Mouse (Mus musculus) brain, embryonic 18.5 days (tissue): ENCODE measurements around the gene Fzd2.
"Not testable (repeated sequence)": the region's sequence is repeated elsewhere in the genome, so short reads cannot be mapped to it uniquely, and the experiment has no call there.

ENCODE experiments used
- DNase-seq: peaks from one replicate; pipeline ENCODE4 v3.0.0-alpha.2; 2012; ENCODE audit warnings: low read depth, low spot score

Fzd2 gene

GRCm38 (mm10) chr11:102604010-102604584, at the start of gene Fzd2:
TSS of gene Fzd2 (plus strand) at chr11:102604396.
- peak; percentile 96 for DNase-seq

DNA sequence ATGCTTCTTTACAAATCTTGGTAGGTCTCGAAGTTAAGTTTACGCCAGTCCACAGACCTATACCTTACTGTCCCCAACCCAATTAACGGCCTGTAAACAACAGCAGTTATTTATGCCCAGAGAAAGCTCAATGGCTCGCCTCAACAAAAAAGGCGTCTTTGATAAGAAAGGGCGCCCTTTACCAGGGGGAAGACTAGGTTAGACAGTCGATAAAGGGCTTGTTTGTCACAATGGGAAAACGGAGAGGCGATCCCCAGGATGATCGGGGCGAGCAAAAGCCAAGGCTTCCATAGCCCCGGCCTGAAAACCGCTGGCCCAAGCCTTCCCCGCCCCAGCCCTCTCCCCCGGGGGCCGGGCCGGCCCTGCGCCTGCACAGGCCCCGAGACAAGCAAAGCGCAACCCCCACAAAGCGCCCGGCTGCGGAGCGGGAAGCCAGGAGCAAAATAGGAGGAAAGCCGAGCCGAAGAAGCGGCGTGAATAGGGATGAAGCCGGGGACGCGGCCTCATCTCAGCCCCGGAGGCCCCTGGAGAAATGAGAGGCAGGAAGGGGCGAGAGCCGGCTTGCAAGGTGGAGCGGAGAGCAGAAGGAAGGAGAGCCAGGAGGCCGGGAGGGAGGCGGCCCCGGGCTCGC, 48.7 kb upstream of the Fzd2 start:
- DNase-seq, result no peak

GRCm38 (mm10) chr11:102556031-102556715, 48.0 kb upstream of the Fzd2 start, which contains the start of gene Gpatch8:
TSS of gene Gpatch8 (minus strand) at chr11:102556392.
- peak; percentile 97 for DNase-seq

DNA sequence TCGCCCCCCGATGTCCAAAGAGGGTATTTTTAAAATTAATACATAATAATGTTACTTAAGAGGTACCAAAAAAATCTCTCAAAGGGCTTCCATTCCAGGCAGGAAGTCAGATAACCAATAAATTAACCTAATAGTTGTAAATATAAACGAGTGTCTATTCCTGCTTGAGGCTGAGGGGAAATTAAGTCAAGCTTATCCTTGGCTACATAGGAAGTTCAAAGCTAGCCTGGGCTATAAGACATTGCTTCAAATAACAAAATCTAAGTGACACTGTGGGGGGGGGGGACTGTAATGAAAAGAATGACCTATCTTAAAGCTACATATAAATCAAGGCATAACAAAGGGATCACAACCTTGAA, 47.5 kb upstream of the Fzd2 start:
- no peak for DNase-seq

GRCm38 (mm10) chr11:102557386-102557785, 46.8 kb upstream of the Fzd2 start:
- no peak for DNase-seq

GRCm38 (mm10) chr11:102558704-102559103, 45.5 kb upstream of the Fzd2 start:
- no peak for DNase-seq

DNA sequence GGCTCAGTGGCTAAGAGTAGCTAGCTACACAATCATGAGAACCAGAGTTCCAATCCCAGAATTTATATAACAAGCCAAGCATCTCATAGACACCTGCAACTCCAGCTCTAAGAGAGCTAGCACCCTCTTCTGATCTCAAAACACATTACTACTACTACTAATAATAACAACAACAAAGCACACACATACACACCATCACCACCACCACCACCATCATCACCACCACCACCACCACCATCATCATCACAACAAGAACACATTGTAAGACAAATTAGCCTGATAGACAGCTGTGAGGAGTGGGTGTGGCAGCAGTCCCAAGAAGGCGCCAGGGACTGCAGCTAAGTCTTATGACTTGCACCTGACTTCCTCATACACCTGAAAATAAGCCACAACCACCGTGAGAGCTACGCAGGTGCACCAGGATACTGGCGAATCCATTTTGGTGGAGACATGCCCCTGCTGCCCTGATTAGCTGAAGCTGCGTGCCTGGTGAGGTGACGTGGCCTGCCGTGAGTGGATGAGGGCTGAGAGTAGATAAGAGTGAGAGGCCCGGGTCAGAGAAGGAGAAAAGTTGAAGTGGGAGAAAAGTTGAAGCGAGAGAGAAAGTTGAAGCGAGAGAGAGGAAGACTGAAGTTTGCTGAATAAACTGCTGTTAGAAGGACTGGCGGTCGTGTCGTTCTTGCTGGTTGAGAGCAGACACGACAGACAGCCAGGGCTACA, 39.1 kb upstream of the Fzd2 start:
- not testable (repeated sequence) for DNase-seq

GRCm38 (mm10) chr11:102565741-102566140, 38.5 kb upstream of the Fzd2 start:
- no peak for DNase-seq

DNA sequence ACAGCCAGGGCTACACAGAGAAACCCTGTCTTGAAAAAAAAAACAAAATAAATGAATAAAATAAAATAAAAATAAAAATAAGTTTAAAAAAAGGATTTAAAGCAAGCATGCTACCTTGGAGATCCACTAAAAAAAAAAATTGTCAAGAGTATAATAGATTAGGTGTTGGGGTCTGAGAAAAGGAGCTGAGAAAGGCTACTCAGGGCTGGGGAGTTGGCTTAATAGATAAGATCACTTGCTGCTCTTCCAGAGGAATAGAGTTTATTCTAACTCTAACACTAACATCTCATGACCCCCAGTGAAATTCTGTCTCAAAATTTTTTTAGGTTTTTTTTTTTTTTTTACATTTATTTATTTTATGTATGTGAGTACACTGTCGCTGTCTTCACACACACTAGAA, 37.9 kb upstream of the Fzd2 start:
- DNase-seq, result no peak

GRCm38 (mm10) chr11:102567157-102567556, 37.0 kb upstream of the Fzd2 start:
- no peak for DNase-seq

- DNase-seq, result no peak
These were observed 36.5 kb upstream of the Fzd2 start for GRCm38 (mm10) chr11:102567723-102568122.

DNA sequence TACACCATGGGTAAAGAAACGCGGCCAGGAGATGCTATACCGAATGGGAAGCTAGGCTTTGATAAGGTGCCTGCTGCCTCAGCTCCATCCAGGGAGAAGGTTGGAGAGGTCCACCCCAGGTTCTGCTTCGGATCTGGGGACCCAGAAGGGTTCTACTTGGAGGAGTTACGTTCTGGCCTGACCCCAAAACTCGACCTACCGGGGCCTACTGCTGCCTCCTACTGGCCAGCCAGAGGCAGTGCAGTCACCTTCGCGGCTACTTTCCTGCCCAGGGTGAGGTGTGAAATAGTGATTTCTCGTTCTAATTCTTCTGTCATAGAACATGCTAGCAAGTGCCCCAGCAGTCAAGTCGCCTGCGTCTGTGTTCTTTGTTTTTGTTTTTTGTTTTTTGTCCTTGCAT, 36.0 kb upstream of the Fzd2 start:
- no peak for DNase-seq

DNA sequence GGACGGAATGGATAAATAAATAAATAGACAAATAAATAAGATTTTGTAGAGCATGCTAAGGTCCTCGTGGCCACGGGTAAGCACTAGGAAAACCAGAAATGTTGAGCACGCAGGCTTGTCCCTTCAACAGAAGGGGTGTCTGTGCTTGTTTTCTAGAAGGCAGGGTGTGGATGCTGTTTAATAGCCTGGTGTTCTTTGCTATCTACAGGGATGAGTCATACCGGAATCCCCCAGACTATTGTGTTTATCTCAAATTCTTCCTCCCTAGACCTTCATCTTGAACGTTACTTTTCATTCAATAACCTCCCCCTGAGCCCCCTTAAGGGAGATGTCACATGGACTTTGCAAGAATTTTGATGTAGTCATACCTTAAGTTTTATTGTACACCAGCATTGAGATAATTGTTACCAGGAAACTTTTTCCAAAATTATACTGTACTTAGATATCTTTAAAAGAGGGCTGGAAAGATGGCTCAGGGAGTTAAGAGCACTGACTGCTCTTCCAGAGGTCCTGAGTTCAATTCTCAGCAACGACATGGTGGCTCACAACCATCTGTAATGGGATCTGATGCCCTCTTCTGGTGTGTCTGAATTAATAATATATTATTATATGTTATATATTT, 35.3 kb upstream of the Fzd2 start:
- no peak for DNase-seq

DNA sequence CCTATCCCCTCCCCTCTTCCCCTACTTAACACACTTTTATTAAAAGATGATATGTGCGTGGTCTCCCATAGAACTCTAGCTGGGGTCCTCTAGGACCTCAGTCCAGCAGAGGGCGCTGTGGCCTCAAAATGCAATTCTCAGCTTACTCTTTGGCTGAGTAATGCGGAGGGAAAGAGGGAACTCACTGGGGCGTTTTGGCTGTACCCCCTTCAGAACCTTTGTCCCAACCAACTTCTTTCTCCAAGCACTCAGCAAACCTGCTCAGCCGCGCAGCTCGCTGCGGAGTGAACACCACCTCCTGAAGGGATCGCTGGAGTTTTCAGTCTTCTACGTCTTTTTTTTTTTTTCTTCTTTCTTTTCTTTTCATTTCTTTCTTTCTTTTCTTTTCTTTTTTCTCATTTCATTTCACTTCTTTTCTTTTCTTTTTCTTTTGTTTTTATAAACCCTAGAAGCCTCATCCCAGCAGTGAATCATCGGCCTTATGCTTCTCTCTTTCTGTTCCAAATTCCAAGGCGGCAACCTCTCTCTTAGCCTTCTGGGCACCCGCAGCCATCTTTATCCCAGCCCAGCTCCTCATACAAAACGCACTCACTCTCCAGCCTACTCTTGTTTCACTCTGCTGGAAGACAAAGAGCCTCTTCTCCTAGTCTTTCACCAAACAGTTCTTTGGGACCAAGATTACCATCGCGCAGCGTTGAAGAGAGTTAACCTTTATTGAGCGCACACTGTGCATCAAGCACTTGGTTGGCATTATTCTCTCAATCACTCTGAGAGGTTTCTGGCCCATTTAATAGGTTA, 31.1 kb upstream of the Fzd2 start:
- DNase-seq, result peak; percentile 60

GRCm38 (mm10) chr11:102575034-102575433, 29.2 kb upstream of the Fzd2 start:
- no peak for DNase-seq

GRCm38 (mm10) chr11:102576050-102576754, 28.0 kb upstream of the Fzd2 start:
- DNase-seq, result no peak

GRCm38 (mm10) chr11:102578341-102579118, 25.7 kb upstream of the Fzd2 start:
- no peak for DNase-seq

- DNase-seq, result peak; percentile 20
These were observed 24.8 kb upstream of the Fzd2 start, which contains the start of gene Gm11627 for GRCm38 (mm10) chr11:102579165-102580033. TSS of gene Gm11627 (minus strand) at chr11:102579461.

DNA sequence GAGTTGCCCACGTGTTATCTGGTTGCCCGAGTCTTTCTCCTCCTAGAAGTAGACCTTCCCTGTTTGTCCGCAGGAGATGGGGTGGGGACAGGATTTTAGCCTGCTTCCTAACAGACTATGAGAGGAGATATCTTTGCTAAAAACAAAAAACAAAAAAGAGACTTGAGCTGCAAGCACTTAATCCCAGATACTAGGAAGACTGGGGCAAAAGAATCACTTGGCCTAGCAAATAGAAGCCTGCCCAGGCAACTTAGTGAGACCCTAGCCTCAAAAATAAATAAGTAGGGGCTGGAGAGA, 24.2 kb upstream of the Fzd2 start:
- DNase-seq, result no peak
